Mouse (Mus musculus): ENCODE measurements around the gene Nucks1. TPM values are rescaled to one million over a fixed set of nuclear protein-coding genes. Genes with fewer than 3 reads are reported as not detected.

Gene Nucks1
- polyA plus RNA-seq, 1 experiment from 2014 or later = 103 TPM

Other genes with a start within 250 kb of the Nucks1 start
- 0.61 and 0.76 TPM in 2 replicates for gene Rab7b, start 221.8 kb upstream of the Nucks1 start, polyA plus RNA-seq (2016; fragmentation: Nextera tagmentation; extraction: Ambion mirVana)
- gene Slc26a9, start 166.5 kb upstream of the Nucks1 start, polyA plus RNA-seq (2016; fragmentation: Nextera tagmentation; extraction: Ambion mirVana) = 0.07 and 0.13 TPM in 2 replicates
- gene Pm20d1, start 113.2 kb upstream of the Nucks1 start, polyA plus RNA-seq (2016; fragmentation: Nextera tagmentation; extraction: Ambion mirVana) = 0.35 and 0.42 TPM in 2 replicates
- gene Slc41a1, start 83.0 kb upstream of the Nucks1 start, polyA plus RNA-seq (2016; fragmentation: Nextera tagmentation; extraction: Ambion mirVana) = 11.5 and 12.2 TPM in 2 replicates
- 11.0 and 14.1 TPM in 2 replicates for gene Rab29, start 43.3 kb upstream of the Nucks1 start, polyA plus RNA-seq (2016; fragmentation: Nextera tagmentation; extraction: Ambion mirVana)
- 5.6 and 6.4 TPM in 2 replicates for gene Slc45a3, start 52.4 kb downstream of the Nucks1 start, polyA plus RNA-seq (2016; fragmentation: Nextera tagmentation; extraction: Ambion mirVana)
- gene Elk4, start 97.1 kb downstream of the Nucks1 start, polyA plus RNA-seq (2016; fragmentation: Nextera tagmentation; extraction: Ambion mirVana) = 18.5 and 21.7 TPM in 2 replicates
- 15.4 and 16.2 TPM in 2 replicates for gene Mfsd4a, start 157.5 kb downstream of the Nucks1 start, polyA plus RNA-seq (2016; fragmentation: Nextera tagmentation; extraction: Ambion mirVana)
- gene Cdk18, start 229.2 kb downstream of the Nucks1 start, polyA plus RNA-seq (2016; fragmentation: Nextera tagmentation; extraction: Ambion mirVana) = 0.99 and 1.4 TPM in 2 replicates